Mouse (Mus musculus) hindbrain, embryonic 10.5 days (tissue): Measurements from ENCODE around the gene Ggcx. TPM values are rescaled to one million over a fixed set of nuclear protein-coding genes. Genes with fewer than 3 reads are reported as not detected.
"Not testable (repeated sequence)": the region's sequence is repeated elsewhere in the genome, so short reads cannot be mapped to it uniquely, and the experiment has no call there.

Source experiments
- DNase-seq: peaks from one replicate; pipeline ENCODE4 v3.0.0-alpha.2; 2017; ENCODE audit warnings: low spot score
- H3K27ac ChIP-seq: fragments of 300-500 bp; sonication (generic); 2 replicates; pipeline ENCODE4 v1.5.1; 2016; ENCODE audit warnings: mild to moderate bottlenecking, moderate library complexity
- H3K27me3 ChIP-seq: fragments of 300-500 bp; sonication (generic); 2 replicates; pipeline ENCODE4 v1.6.1; 2016; ENCODE audit warnings: mild to moderate bottlenecking; ENCODE audit not compliant: poor library complexity, insufficient read depth, severe bottlenecking
- H3K36me3 ChIP-seq: fragments of 300-500 bp; sonication (generic); 2 replicates; pipeline ENCODE4 v1.6.1; 2016; ENCODE audit warnings: mild to moderate bottlenecking, moderate library complexity
- H3K4me1 ChIP-seq: fragments of 300-500 bp; sonication (generic); replicated peaks from 2 replicates; pipeline ENCODE4 v1.6.1; 2016; ENCODE audit warnings: mild to moderate bottlenecking
- H3K4me3 ChIP-seq: fragments of 300-500 bp; sonication (generic); 2 replicates; pipeline ENCODE4 v1.5.1; 2016; ENCODE audit warnings: mild to moderate bottlenecking, moderate library complexity
- H3K9me3 ChIP-seq: fragments of 300-500 bp; sonication (generic); 2 replicates; pipeline ENCODE4 v1.6.1; 2016; ENCODE audit warnings: mild to moderate bottlenecking, moderate library complexity
- WGBS: fragments of 180-500 bp; shearing (Covaris S2); methylation state at CpG from one replicate; pipeline ENCODE4 v1.1.7; 2016; 5-methylcytosine and 5-hydroxymethylcytosine counted together
- polyA plus RNA-seq: library from polyadenylated mRNA; unstranded; fragments of >200 nt; fragmentation: Nextera tagmentation; extraction: Ambion mirVana; gene quantifications from 2 replicates; pipeline ENCODE4 v1.2.1, GENCODE M21; 2016

Gene Ggcx
- polyA plus RNA-seq, 1 experiment from 2014 or later = 19.6 TPM

DNA sequence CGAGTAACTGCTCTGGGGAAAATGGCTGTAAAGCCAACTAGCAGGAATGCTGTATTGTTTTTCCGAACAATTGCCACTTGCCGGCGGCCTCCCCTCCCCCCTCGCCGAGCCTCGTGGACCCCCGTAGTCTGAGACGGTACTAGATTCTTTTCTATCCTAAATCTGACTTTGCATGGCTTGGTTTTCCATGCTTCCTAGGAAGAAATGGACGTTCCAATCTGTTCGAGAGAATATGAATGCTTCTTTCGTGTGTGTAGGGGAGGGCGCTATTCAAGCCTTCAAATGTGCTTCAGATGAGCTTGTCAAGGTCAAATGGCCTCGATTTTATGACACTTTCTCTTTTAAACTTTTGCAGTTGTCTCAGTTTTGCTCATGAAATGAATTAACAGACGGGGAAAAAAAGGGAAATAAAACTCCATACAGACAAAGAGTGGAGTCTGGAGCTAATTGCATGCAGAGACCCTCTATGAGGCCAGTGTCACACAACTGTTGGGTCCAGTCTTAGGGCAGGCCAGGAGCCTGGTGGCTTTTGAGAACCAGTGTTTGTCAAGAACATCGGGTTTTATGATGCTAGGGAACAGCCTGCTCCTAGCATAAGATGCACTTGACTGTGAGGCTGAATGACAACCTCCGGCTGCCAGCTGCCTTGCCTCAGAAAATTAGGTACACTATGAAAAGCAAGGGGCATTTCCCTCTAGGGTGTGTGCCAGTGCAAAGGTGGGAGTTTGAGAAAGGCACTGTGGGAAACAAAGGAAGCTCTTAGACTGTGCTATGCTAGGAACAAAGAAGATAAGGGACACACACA is 26.3 kb downstream of the Ggcx start:
- Histone ChIP-seq H3K4me3 (peak overlapping the region; percentile 97), H3K9me3 (no peaks in the 10 kb centered on the region), H3K27ac (peak overlapping the region; percentile 99), H3K36me3 (peaks cover 28% of the 10 kb centered on the region), H3K4me1 (peaks cover 33% of the 10 kb centered on the region), H3K27me3 (no peaks in the 10 kb centered on the region)
- peak; percentile 34 for DNase-seq
- 14% methylated on average over 17 of the region's 17 CpGs for WGBS

DNA sequence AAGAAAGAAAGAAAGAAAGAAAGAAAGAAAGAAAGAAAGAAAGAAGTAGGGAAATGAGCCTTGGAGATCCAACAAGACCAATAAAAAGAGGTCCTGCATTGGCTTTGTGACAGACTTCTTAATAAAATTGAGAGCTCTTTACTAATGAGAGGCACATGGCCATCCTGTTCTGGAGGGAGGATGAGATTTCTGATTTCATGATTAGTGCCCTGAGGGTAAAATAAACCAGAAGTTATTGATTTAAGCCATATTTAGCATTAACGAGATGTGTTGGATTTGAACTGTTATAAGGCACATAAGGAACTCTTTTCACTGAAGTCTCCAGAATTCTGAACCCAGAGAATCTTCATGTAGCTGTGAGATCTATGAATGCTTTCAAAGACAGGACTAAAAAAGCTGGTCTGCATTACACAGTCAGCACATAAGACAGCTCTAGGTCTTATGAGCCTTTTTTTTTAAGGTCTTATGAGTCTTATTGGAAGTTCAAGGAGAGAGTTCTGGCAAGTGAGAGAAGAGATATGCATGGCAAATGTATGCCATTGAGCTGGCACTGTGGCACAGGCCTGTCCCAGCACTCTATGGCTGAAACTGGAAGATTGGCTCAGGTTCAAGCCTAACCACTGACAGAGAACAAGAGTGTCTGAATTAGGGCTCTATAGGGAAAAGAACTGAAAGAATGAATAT is 29.0 kb downstream of the Ggcx start:
- 84% methylated on average over 1 of the region's 1 CpGs for WGBS
- Histone ChIP-seq H3K4me1 (peaks cover 21% of the 10 kb centered on the region), H3K36me3 (peaks cover 1% of the 10 kb centered on the region), H3K9me3 (no peaks in the 10 kb centered on the region), H3K27ac (no peak overlapping the region), H3K4me3 (no peak overlapping the region), H3K27me3 (no peaks in the 10 kb centered on the region)
- no peak for DNase-seq

DNA sequence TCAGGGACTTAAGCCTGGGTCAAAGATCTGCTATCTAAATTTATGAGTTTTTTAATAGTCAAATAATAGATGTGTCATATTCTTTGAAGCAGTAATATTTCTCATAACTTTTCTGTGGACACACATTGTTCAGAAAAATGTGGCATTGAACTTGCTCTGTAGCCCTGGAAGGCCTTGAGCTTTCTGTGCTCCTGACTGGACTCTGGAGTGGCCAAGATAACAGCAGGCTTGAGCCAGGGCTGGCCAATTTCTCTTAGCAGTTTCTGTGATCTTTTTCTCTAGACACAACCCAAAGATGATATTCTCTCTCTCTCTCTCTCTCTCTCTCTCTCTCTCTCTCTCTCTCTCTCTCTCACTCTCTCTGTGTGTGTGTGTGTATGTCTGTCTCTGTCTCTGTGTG is 30.9 kb downstream of the Ggcx start:
- no peak overlapping the region for H3K27ac ChIP-seq
- no peak overlapping the region for H3K4me3 ChIP-seq
- H3K36me3 ChIP-seq = no peaks in the 10 kb centered on the region
- no peaks in the 10 kb centered on the region for H3K27me3 ChIP-seq
- peaks cover 15% of the 10 kb centered on the region for H3K4me1 ChIP-seq
- DNase-seq = no peak
- no peaks in the 10 kb centered on the region for H3K9me3 ChIP-seq

DNA sequence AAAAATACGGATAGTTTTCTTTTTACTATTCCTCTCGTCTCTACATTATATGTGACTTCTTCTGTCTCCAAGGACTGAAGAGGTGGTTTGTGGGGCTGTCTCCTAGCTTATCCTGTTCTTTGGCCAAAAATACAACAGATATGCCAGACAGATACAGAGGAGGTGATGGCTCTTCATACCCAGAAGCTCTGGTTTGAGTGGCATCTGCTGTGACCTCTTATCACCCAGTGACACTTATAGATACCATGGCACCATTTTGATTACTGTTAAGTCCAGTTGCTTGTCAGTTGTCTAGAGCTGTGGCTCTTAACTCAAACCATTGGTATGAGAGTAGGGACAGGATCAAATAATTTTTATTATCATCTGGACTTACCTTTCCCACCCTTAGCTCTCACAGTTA is 33.4 kb downstream of the Ggcx start:
- WGBS = 87% methylated on average over 2 of the region's 2 CpGs
- H3K4me1 ChIP-seq = no peaks in the 10 kb centered on the region
- no peaks in the 10 kb centered on the region for H3K9me3 ChIP-seq
- DNase-seq = no peak
- no peaks in the 10 kb centered on the region for H3K36me3 ChIP-seq
- no peak overlapping the region for H3K27ac ChIP-seq
- no peak overlapping the region for H3K4me3 ChIP-seq
- no peaks in the 10 kb centered on the region for H3K27me3 ChIP-seq

DNA sequence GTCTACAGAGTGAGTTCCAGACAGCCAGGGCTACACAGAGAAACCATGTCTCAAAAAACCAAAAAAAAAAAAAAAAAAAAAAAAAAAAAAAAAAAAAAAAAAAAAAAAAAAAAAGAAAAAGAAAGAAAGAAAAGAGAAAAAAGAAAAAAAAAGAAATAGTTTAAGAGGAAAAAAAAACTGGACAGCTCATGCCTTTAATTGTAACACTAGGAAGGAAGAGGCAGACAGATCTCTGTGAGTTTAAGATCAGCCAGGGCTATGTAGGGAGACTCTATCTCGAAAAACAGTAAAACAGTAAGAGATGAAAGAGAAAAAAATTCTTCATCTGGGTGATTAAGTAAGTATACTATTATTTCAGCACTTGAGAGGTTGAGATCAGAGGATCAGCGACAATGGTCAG is 37.7 kb downstream of the Ggcx start:
- not testable (repeated sequence) for DNase-seq, H3K27me3 ChIP-seq, H3K27ac ChIP-seq, H3K36me3 ChIP-seq, H3K9me3 ChIP-seq, H3K4me3 ChIP-seq
- WGBS = 74% methylated on average over 2 of the region's 2 CpGs
- peaks cover 12% of the 10 kb centered on the region; the same call in 1 of the 2 replicates for H3K4me1 ChIP-seq

DNA sequence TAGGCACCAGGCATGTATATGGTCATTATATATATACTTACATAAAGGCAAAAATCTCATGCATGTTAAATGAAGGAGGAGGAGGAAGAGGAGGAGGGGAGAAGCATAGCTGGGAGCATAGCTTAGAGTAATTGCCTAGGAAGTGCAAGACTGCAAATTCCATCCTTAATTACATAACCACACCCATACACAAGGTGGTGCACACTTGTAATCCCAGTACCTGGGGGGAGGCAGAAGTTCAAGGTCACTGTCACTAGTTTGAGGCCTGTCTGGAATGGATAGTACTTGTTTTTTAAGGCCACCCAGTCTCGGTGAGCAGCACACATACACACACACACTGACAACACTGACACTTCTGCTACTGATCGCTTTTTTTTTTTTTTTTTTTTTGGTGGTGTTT is 38.2 kb downstream of the Ggcx start:
- DNase-seq = no peak
- Histone ChIP-seq H3K36me3 (no peaks in the 10 kb centered on the region), H3K4me3 (no peak overlapping the region), H3K9me3 (no peaks in the 10 kb centered on the region), H3K4me1 (peaks cover 12% of the 10 kb centered on the region; the same call in 1 of the 2 replicates), H3K27ac (no peak overlapping the region), H3K27me3 (0 out of 2 replicates have a peak, but pooled peaks cover 3% of the 10 kb centered on the region)
- 82% methylated on average over 2 of the region's 2 CpGs for WGBS

DNA sequence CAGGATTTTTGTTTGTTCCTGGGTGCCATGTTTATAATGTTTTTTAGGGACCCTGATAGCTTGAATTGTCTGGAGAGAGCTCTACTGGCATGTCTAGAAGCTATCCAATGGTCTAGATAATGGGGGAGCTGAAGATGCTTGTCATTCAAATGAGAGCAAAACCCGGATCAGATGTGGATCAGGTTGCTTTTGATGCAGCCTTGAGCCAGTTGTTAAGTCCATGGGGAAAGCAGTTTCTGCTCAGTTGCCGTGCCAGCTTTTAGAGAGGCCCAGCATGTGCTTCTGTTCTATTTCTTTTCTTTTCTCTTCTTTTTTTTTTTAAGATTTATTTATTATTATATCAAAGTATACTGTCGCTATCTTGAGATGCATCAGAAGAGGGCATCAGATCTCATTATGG is 39.5 kb downstream of the Ggcx start:
- Histone ChIP-seq H3K4me1 (peaks cover 12% of the 10 kb centered on the region; the same call in 1 of the 2 replicates), H3K27me3 (0 out of 2 replicates have a peak, but pooled peaks cover 3% of the 10 kb centered on the region), H3K9me3 (no peaks in the 10 kb centered on the region), H3K36me3 (no peaks in the 10 kb centered on the region), H3K27ac (no peak overlapping the region), H3K4me3 (no peak overlapping the region)
- WGBS = 65% methylated on average over 3 of the region's 3 CpGs
- DNase-seq = no peak

DNA sequence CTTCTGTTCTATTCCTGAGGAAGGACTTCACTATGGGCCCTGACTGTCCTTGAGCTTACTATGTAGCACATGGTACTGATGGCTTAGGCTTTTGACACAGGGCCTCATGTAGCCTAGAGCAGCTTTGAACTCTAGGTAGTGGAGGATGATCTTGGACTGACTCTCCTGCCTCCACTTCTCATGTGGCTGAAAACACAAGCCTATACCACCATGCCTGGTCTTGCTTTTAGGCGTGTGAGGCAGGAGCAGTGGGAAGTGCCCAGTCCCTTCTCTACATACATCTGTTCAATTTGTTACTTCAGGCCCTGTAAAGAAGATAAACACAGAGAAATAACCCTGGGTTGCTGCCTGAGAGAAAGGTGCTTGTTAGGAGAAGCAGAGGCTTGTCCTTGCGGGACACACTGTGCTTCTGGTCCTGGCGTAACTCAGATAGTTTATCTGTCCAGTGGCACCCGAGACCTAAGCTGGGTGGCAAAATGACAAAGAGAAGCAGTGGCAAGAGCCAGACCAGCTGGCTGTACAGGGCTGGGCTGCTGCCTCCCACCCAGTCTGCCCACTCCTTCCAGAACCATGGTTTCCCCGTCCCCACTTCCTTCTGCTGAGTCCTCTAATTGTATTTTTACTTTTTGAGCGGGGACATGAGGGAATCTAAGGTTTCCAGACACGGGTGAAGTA is 40.1 kb downstream of the Ggcx start:
- no peak for DNase-seq
- Histone ChIP-seq H3K36me3 (no peaks in the 10 kb centered on the region), H3K9me3 (no peaks in the 10 kb centered on the region), H3K4me1 (peaks cover 12% of the 10 kb centered on the region; the same call in 1 of the 2 replicates), H3K27me3 (0 out of 2 replicates have a peak, but pooled peaks cover 3% of the 10 kb centered on the region), H3K27ac (no peak overlapping the region), H3K4me3 (no peak overlapping the region)
- 77% methylated on average over 7 of the region's 7 CpGs for WGBS

DNA sequence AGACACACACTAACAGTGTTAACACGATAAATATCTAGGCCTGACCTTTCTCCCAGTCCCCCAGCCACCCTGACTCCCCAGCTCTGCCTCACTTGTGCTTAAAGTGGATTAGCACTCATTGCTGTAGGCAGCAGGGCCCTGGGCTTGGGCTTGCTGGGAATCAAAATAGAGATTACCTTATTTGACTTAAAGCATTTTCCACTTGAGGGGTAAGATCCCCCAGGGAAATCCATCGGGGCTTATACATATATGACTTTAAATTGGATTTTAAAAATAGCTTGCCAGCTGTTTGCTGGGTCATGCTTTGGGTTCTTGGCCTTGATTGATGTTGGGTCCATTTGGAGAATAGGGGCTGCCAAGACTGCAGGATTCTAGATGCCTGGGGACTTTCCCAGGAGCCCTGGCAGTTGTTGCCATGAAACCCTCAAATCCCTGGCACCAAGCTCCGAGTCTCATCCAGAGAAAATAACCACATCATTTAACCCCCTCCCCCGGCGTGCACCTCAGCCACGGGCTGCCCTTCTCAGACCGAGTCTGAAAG is 40.8 kb downstream of the Ggcx start:
- 81% methylated on average over 7 of the region's 7 CpGs for WGBS
- no peak overlapping the region for H3K27ac ChIP-seq
- DNase-seq = no peak

DNA sequence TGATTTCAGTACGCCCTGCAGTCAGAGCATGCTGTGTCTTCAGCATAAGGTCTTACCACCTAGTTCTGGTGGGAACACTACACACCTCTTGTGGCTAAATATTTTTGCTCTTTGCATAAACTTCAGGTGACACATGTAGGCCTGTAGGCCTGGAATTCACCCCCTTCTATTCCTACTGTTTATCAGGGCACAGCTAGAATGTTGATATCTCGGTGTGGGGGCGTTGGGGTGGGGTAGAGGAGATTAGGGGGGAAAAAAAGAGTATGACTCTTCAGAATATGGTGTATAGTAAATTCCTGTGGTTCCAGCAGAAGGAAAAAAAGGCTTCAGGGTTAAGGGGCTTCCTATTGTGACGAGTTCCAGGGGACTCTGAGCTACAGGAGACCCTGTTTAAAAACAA is 42.5 kb downstream of the Ggcx start:
- Histone ChIP-seq H3K4me1 (peaks cover 12% of the 10 kb centered on the region; the same call in 1 of the 2 replicates), H3K4me3 (no peak overlapping the region), H3K27ac (no peak overlapping the region), H3K9me3 (no peaks in the 10 kb centered on the region), H3K27me3 (0 out of 2 replicates have a peak, but pooled peaks cover 3% of the 10 kb centered on the region), H3K36me3 (no peaks in the 10 kb centered on the region)
- 91% methylated on average over 4 of the region's 4 CpGs for WGBS
- DNase-seq = no peak

More for the DNA sequence above, 40.8 kb downstream of the Ggcx start:
- no peaks in the 10 kb centered on the region for H3K9me3 ChIP-seq
- peaks cover 12% of the 10 kb centered on the region; the same call in 1 of the 2 replicates for H3K4me1 ChIP-seq
- H3K4me3 ChIP-seq = no peak overlapping the region
- H3K36me3 ChIP-seq = no peaks in the 10 kb centered on the region
- 0 out of 2 replicates have a peak, but pooled peaks cover 3% of the 10 kb centered on the region for H3K27me3 ChIP-seq

DNA sequence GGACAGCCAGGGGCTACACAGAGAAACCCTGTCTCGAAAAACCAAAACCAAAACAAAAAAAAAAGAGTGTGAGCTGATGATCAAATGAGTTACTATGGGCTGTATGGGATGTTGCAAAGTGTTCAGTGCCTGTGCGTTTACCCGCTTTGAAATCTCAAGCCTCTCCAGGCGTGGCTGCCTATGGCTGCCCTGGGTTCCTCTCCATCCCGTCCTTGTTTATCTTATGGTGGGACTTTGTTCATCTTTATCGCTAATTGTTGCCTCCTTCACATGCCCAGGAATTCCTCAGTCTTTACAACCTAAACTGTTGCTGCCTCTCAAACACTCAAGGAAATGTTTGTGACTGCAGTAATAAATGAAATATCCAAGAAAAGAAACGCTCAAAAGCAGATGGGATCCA is 44.3 kb downstream of the Ggcx start:
- Histone ChIP-seq H3K27ac (no peak overlapping the region), H3K4me1 (peaks cover 12% of the 10 kb centered on the region; the same call in 1 of the 2 replicates), H3K36me3 (no peaks in the 10 kb centered on the region), H3K27me3 (0 out of 2 replicates have a peak, but pooled peaks cover 3% of the 10 kb centered on the region), H3K9me3 (no peaks in the 10 kb centered on the region), H3K4me3 (no peak overlapping the region)
- no peak for DNase-seq
- WGBS = 87% methylated on average over 7 of the region's 7 CpGs

DNA sequence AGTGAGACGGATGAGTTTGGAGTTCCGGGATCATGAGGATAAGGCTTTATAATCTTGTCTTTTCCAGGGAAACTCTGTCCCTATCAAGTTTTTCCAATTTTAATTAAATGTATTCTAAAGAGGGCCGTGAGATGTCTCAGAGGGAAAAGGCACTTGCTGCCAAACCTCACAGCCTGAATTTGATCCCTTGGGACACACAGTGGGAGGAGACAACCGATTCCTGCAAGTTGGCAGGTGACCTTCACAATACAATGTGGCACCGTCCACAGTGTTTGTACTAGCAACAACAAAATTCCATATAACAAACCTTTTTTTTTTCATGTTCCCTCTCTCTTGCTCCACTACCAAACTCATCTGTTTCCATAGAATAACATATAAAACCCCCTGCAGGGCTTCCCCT is 44.8 kb downstream of the Ggcx start:
- Histone ChIP-seq H3K4me1 (peaks cover 12% of the 10 kb centered on the region; the same call in 1 of the 2 replicates), H3K9me3 (no peaks in the 10 kb centered on the region), H3K36me3 (no peaks in the 10 kb centered on the region), H3K27ac (no peak overlapping the region), H3K27me3 (0 out of 2 replicates have a peak, but pooled peaks cover 3% of the 10 kb centered on the region), H3K4me3 (no peak overlapping the region)
- 72% methylated on average over 5 of the region's 5 CpGs for WGBS
- DNase-seq = no peak
